Mouse (Mus musculus) megakaryocyte, adult 5-6 weeks (primary cell): ENCODE results near the gene Gm20906. TPM values are rescaled to one million over a fixed set of nuclear protein-coding genes. Genes with fewer than 3 reads are reported as not detected.
"Not testable (repeated sequence)": the region's sequence is repeated elsewhere in the genome, so short reads cannot be mapped to it uniquely, and the experiment has no call there.

Experiments used
- ATAC-seq: 2 replicates; pipeline ENCODE4 v1.8.0; 2016; ENCODE audit warnings: mild to moderate bottlenecking, inconsistent platforms; ENCODE audit not compliant: poor library complexity, severe bottlenecking
- total RNA-seq, 2 experiments: library from RNA; stranded (forward) in 1 of 2; stranded (reverse) in 1 of 2; fragments of 153-499, 151-499 nt in 1 of 2; fragments of 221-1000, 200-1000 nt in 1 of 2; gene quantifications; 2 replicates each; pipeline versions ENCODE4 v1.2.3 to v1.2.4; 2015 to 2017

Gene Gm20906
- not detected in 2 replicates for total RNA-seq (2015)
- total RNA-seq (2017), result not detected in 2 replicates

DNA sequence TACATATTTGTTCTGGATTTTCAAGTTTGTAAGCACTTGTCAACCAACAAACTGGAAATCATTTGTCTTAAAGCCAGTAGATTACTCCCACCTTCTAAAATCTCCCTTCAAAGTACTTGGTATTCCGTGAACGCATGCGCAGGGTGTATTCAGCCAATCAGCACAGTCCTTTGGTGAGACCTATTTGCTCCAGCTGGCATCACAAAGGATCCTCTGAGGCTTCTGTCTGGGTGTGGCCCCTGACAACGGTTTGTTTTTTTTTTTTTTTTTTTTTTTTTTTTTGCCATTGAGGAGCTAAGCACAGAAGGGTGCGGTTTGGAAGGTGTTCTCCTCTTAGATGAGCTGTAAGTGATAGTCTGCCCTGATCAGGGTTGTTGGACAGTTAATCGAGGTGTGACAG, at the start of gene Gm20906:
Gene Gm20906 (plus strand): TSS at position 301 of the 400 bp plus-strand sequence.
- not testable (repeated sequence) for ATAC-seq
